In genomic region chr5:130059413-130060328, GRCm38 (mm10) we compare ENCODE assay signal across 9 mouse cellular contexts. TPM values are rescaled to one million over a fixed set of nuclear protein-coding genes. Genes with fewer than 3 reads are reported as not detected.
A peak's percentile ranks its signal among the peaks of the same experiment; 100 is the strongest.
DNase-seq lines count a peak whose midpoint lies in the region; ATAC-seq lines count a peak whose summit lies in the region.
"Had no signal": no experiment of that assay in that cellular context is flagged by ENCODE, and none has a peak within 500 bp of the region (broad histone marks: within the 10 kb centered on the region; RNA-seq: fewer than 3 reads in every experiment).

No protein-coding gene starts in this region.

- no peaks in the 10 kb centered on the region; the same call in 1 of the 2 replicates for H3K4me1 ChIP-seq in lung, embryonic 16.5 days (replicated peaks; ENCODE audit: control insufficient read depth, insufficient read depth, low read length)
- no peaks in the 10 kb centered on the region for H3K4me1 ChIP-seq in intestine, embryonic 14.5 days (replicated peaks; ENCODE audit: control insufficient read depth, insufficient read depth, low read length)
- no peaks in the 10 kb centered on the region for H3K4me1 ChIP-seq in stomach, embryonic 14.5 days (ENCODE audit: control insufficient read depth, insufficient read depth, low read length)
- H3K4me1 ChIP-seq in forebrain, embryonic 11.5 days (replicated peaks; ENCODE audit: control insufficient read depth, insufficient read depth, low read length) = no peaks in the 10 kb centered on the region

- no peak overlapping the region for H3K4me3 ChIP-seq in lung, embryonic 16.5 days (ENCODE audit: low read length)
- no peak overlapping the region for H3K4me3 ChIP-seq in intestine, embryonic 14.5 days (ENCODE audit: low read depth, low read length)
- H3K4me3 ChIP-seq in stomach, embryonic 14.5 days (ENCODE audit: low read depth, low read length) = no peak overlapping the region
- H3K4me3 ChIP-seq in forebrain, embryonic 11.5 days (ENCODE audit: low read depth, low read length) = no peak overlapping the region
- H3K4me3 ChIP-seq: megakaryocyte, embryonic 14.5 days had no signal

- no peak overlapping the region for H3K9ac ChIP-seq in lung, embryonic 16.5 days (ENCODE audit: low read length)
- H3K9ac ChIP-seq in intestine, embryonic 14.5 days (ENCODE audit: low read length) = no peak overlapping the region
- no peak overlapping the region for H3K9ac ChIP-seq in stomach, embryonic 14.5 days (replicated peaks; ENCODE audit: low read depth, low read length)
- H3K9ac ChIP-seq in forebrain, embryonic 11.5 days (ENCODE audit: low read length) = no peak overlapping the region

- H3K4me2 ChIP-seq in lung, embryonic 16.5 days (ENCODE audit: low read depth, low read length) = no peak overlapping the region
- H3K4me2 ChIP-seq in intestine, embryonic 14.5 days (ENCODE audit: low read length) = no peak overlapping the region
- H3K4me2 ChIP-seq in stomach, embryonic 14.5 days (replicated peaks; ENCODE audit: low read depth, low read length) = no peak overlapping the region
- no peak overlapping the region for H3K4me2 ChIP-seq in forebrain, embryonic 11.5 days (ENCODE audit: low read depth, low read length, severe bottlenecking)

- 65% methylated on average over 12 of the region's 12 CpGs for WGBS in lung, embryonic 16.5 days
- 73% methylated on average over 12 of the region's 12 CpGs for WGBS in intestine, embryonic 14.5 days
- WGBS in stomach, embryonic 14.5 days = 68% methylated on average over 12 of the region's 12 CpGs
- 73% methylated on average over 12 of the region's 12 CpGs for WGBS in forebrain, embryonic 11.5 days

- peak; percentile 54 for ATAC-seq in lung, embryonic 16.5 days (ENCODE audit: low read depth)
- no peak; the same call in 1 of the 2 replicates for ATAC-seq in intestine, embryonic 14.5 days (replicated peaks; ENCODE audit: low FRiP score, low TSS enrichment, low read depth)
- ATAC-seq in stomach, embryonic 14.5 days (ENCODE audit: insufficient number of reproducible peaks, insufficient read depth, low FRiP score, low read depth) = peak; percentile 44; the same call in 1 of the 2 replicates
- no peak for ATAC-seq in forebrain, embryonic 11.5 days (replicated peaks; ENCODE audit: low FRiP score)

- DNase-seq in cerebellum, postnatal 14 days = peak; percentile 39 to 47
- DNase-seq in cerebellum, adult 9-11 months = no peak
- DNase-seq in lung, adult 18-20 months = no peak
- no peak for DNase-seq in intestine, embryonic 14.5 days (ENCODE audit: low spot score)
- no peak for DNase-seq in ovary, adult 18-20 months (ENCODE audit: low spot score)
- no peak for DNase-seq in forebrain, embryonic 11.5 days (ENCODE audit: low spot score)

- peak overlapping the region; percentile 54; the same call in 1 of the 2 replicates for H3K27ac ChIP-seq in lung, embryonic 16.5 days (ENCODE audit: low read length)
- peak overlapping the region; percentile 3; the same call in 1 of the 2 replicates for H3K27ac ChIP-seq in intestine, embryonic 14.5 days (ENCODE audit: low read depth)
- no peak overlapping the region for H3K27ac ChIP-seq in stomach, embryonic 14.5 days (ENCODE audit: low read length)
- H3K27ac ChIP-seq in forebrain, embryonic 11.5 days (ENCODE audit: low read depth, low read length) = no peak overlapping the region

- peaks cover 12% of the 10 kb centered on the region for H3K36me3 ChIP-seq in lung, embryonic 16.5 days (ENCODE audit: control insufficient read depth, insufficient read depth, low read length)
- H3K36me3 ChIP-seq in intestine, embryonic 14.5 days (ENCODE audit: control insufficient read depth, insufficient read depth, low read length) = peaks cover 15% of the 10 kb centered on the region; the same call in 1 of the 2 replicates
- no peaks in the 10 kb centered on the region for H3K36me3 ChIP-seq in stomach, embryonic 14.5 days (ENCODE audit: control insufficient read depth, insufficient read depth, low read length)
- H3K36me3 ChIP-seq in forebrain, embryonic 11.5 days (ENCODE audit: control insufficient read depth, insufficient read depth, low read length) = no peaks in the 10 kb centered on the region

- H3K27me3 ChIP-seq in lung, embryonic 16.5 days (ENCODE audit: control insufficient read depth, insufficient read depth, low read depth, low read length) = no peaks in the 10 kb centered on the region
- no peaks in the 10 kb centered on the region for H3K27me3 ChIP-seq in intestine, embryonic 14.5 days (replicated peaks; ENCODE audit: control insufficient read depth, insufficient read depth, low read length)
- no peaks in the 10 kb centered on the region for H3K27me3 ChIP-seq in stomach, embryonic 14.5 days (ENCODE audit: control insufficient read depth, insufficient read depth, low read length)
- no peaks in the 10 kb centered on the region for H3K27me3 ChIP-seq in forebrain, embryonic 11.5 days (ENCODE audit: control insufficient read depth, insufficient read depth, low read length)
- H3K27me3 ChIP-seq: megakaryocyte, embryonic 14.5 days had no signal

- no peaks in the 10 kb centered on the region for H3K9me3 ChIP-seq in lung, embryonic 16.5 days (ENCODE audit: control insufficient read depth, low read length)
- no peaks in the 10 kb centered on the region for H3K9me3 ChIP-seq in intestine, embryonic 14.5 days (ENCODE audit: control insufficient read depth, low read length)
- no peaks in the 10 kb centered on the region for H3K9me3 ChIP-seq in stomach, embryonic 14.5 days (ENCODE audit: control insufficient read depth, low read depth, low read length)
- no peaks in the 10 kb centered on the region for H3K9me3 ChIP-seq in forebrain, embryonic 11.5 days (ENCODE audit: control insufficient read depth, low read length)
- H3K9me3 ChIP-seq: megakaryocyte, embryonic 14.5 days had no signal

RNA-seq across cellular contexts. Expression of gene Tpst1, which starts 13.5 kb away (rescaled TPM):
- polyA plus RNA-seq in lung, embryonic 16.5 days (2015; fragmentation: Nextera tagmentation; extraction: Ambion mirVana) = 56.2 and 58.1 TPM in 2 replicates
- 68.4 and 70.0 TPM in 2 replicates for polyA plus RNA-seq in intestine, embryonic 14.5 days (2014; fragmentation: Nextera tagmentation; extraction: Ambion mirVana)
- 82.7 and 87.3 TPM in 2 replicates for polyA plus RNA-seq in stomach, embryonic 14.5 days (2014; fragmentation: Nextera tagmentation; extraction: Ambion mirVana)
- 60.8 and 62.7 TPM in 2 replicates for polyA plus RNA-seq in forebrain, embryonic 11.5 days (2014; fragmentation: Nextera tagmentation; extraction: Ambion mirVana)

RNA-seq across cellular contexts. Expression of gene Crcp, which starts 30.6 kb away (rescaled TPM):
- 37.0 and 41.3 TPM in 2 replicates for polyA plus RNA-seq in lung, embryonic 16.5 days (2015; fragmentation: Nextera tagmentation; extraction: Ambion mirVana)
- 19.7 and 23.4 TPM in 2 replicates for polyA plus RNA-seq in intestine, embryonic 14.5 days (2014; fragmentation: Nextera tagmentation; extraction: Ambion mirVana)
- 20.0 and 24.2 TPM in 2 replicates for polyA plus RNA-seq in stomach, embryonic 14.5 days (2014; fragmentation: Nextera tagmentation; extraction: Ambion mirVana)
- 36.4 and 39.0 TPM in 2 replicates for polyA plus RNA-seq in forebrain, embryonic 11.5 days (2014; fragmentation: Nextera tagmentation; extraction: Ambion mirVana)

RNA-seq across cellular contexts. Expression of gene Asl, which starts 30.6 kb away (rescaled TPM):
- 26.1 and 31.2 TPM in 2 replicates for polyA plus RNA-seq in lung, embryonic 16.5 days (2015; fragmentation: Nextera tagmentation; extraction: Ambion mirVana)
- polyA plus RNA-seq in intestine, embryonic 14.5 days (2014; fragmentation: Nextera tagmentation; extraction: Ambion mirVana) = 44.6 and 55.7 TPM in 2 replicates
- 35.1 TPM in 2 replicates for polyA plus RNA-seq in stomach, embryonic 14.5 days (2014; fragmentation: Nextera tagmentation; extraction: Ambion mirVana)
- 27.0 and 33.4 TPM in 2 replicates for polyA plus RNA-seq in forebrain, embryonic 11.5 days (2014; fragmentation: Nextera tagmentation; extraction: Ambion mirVana)

RNA-seq across cellular contexts. Expression of gene Gusb, which starts 56.8 kb away (rescaled TPM):
- 65.0 and 67.4 TPM in 2 replicates for polyA plus RNA-seq in lung, embryonic 16.5 days (2015; fragmentation: Nextera tagmentation; extraction: Ambion mirVana)
- polyA plus RNA-seq in intestine, embryonic 14.5 days (2014; fragmentation: Nextera tagmentation; extraction: Ambion mirVana) = 94.9 and 98.4 TPM in 2 replicates
- polyA plus RNA-seq in stomach, embryonic 14.5 days (2014; fragmentation: Nextera tagmentation; extraction: Ambion mirVana) = 71.4 and 74.7 TPM in 2 replicates
- polyA plus RNA-seq in forebrain, embryonic 11.5 days (2014; fragmentation: Nextera tagmentation; extraction: Ambion mirVana) = 26.7 and 29.9 TPM in 2 replicates

Comparison
In these comparisons a context has a peak if more than half of its experiments do, and no peak if none do; other contexts are left out.
1. DNase-seq: peak in cerebellum, postnatal 14 days (2 of 2); none in cerebellum, adult 9-11 months (single experiment), lung, adult 18-20 months (0 of 2), intestine, embryonic 14.5 days (single experiment), ovary, adult 18-20 months (single experiment) and forebrain, embryonic 11.5 days (single experiment).
2. ATAC-seq: peak in lung, embryonic 16.5 days (single experiment) and stomach, embryonic 14.5 days (single experiment); none in intestine, embryonic 14.5 days (single experiment) and forebrain, embryonic 11.5 days (single experiment).
3. H3K27ac ChIP-seq: peak in lung, embryonic 16.5 days (single experiment) and intestine, embryonic 14.5 days (single experiment); none in stomach, embryonic 14.5 days (single experiment) and forebrain, embryonic 11.5 days (single experiment).